Mouse (Mus musculus) adrenal gland, postnatal 14 days (tissue): ENCODE measurements around the gene Psmd13. TPM values are rescaled to one million over a fixed set of nuclear protein-coding genes. Genes with fewer than 3 reads are reported as not detected.

Experiments
- DNase-seq: peaks from one replicate; pipeline ENCODE4 v3.0.0; 2021; ENCODE audit warnings: mixed read lengths
- total RNA-seq: library from RNA; stranded (reverse); gene quantifications from 2 replicates; pipeline ENCODE4 v1.2.3, GENCODE M21; 2021

The Psmd13 gene
- total RNA-seq, 1 experiment from 2014 or later = 114 TPM

- no peak for DNase-seq
Observed at GRCm38 (mm10) chr7:140943356-140943755, 61.6 kb downstream of the Psmd13 start.

- DNase-seq = no peak
Observed at GRCm38 (mm10) chr7:140944236-140944635, 62.5 kb downstream of the Psmd13 start.

- DNase-seq = no peak
Observed at GRCm38 (mm10) chr7:140945247-140945646, 63.5 kb downstream of the Psmd13 start.

GRCm38 (mm10) chr7:140946311-140946710 is 64.5 kb downstream of the Psmd13 start:
- DNase-seq = no peak

- DNase-seq = peak; percentile 36
Observed at GRCm38 (mm10) chr7:140946980-140947379, 65.2 kb downstream of the Psmd13 start.

- DNase-seq = peak; percentile 79
Observed at GRCm38 (mm10) chr7:140948161-140948560, 66.4 kb downstream of the Psmd13 start.

Other genes starting within 250 kb of the Psmd13 start
- gene Olfr53, start 235.5 kb upstream of the Psmd13 start, total RNA-seq = not detected in 2 replicates
- not detected in 2 replicates for gene Olfr539, start 222.0 kb upstream of the Psmd13 start, total RNA-seq
- gene Olfr45, start 200.0 kb upstream of the Psmd13 start, total RNA-seq = not detected in 2 replicates
- not detected in 2 replicates for gene Olfr541, start 184.7 kb upstream of the Psmd13 start, total RNA-seq
- gene Cyp2e1, start 118.2 kb upstream of the Psmd13 start, total RNA-seq = 83.0 and 573 TPM in 2 replicates
- not detected in 2 replicates for gene Syce1, start 94.1 kb upstream of the Psmd13 start, total RNA-seq
- 1.9 and 2.6 TPM in 2 replicates for gene Zfp941, start 59.8 kb upstream of the Psmd13 start, total RNA-seq
- gene Urah, start 47.0 kb upstream of the Psmd13 start, total RNA-seq = 1.4 and 31.0 TPM in 2 replicates
- not detected in 2 replicates for gene Scgb1c1, start 36.4 kb upstream of the Psmd13 start, total RNA-seq
- gene Odf3, start 34.2 kb upstream of the Psmd13 start, total RNA-seq = not detected in 2 replicates
- 0.89 TPM in 1 of 2 replicates, not detected in the other for gene Gm45785, start 25.6 kb upstream of the Psmd13 start, total RNA-seq
- 44.8 and 61.1 TPM in 2 replicates for gene Ric8a, start 25.0 kb upstream of the Psmd13 start, total RNA-seq
- gene Bet1l, start 24.4 kb upstream of the Psmd13 start, total RNA-seq = 27.4 and 32.1 TPM in 2 replicates
- 63.5 and 64.7 TPM in 2 replicates for gene Sirt3, start 341 bp downstream of the Psmd13 start, total RNA-seq
- 3,010 and 3,145 TPM in 2 replicates for gene Cox8b, start 18.5 kb downstream of the Psmd13 start, total RNA-seq
- 1.5 and 6.6 TPM in 2 replicates for gene Nlrp6, start 38.9 kb downstream of the Psmd13 start, total RNA-seq
- gene Pgghg, start 59.4 kb downstream of the Psmd13 start, total RNA-seq = 26.9 and 28.9 TPM in 2 replicates
- 0.63 and 1.4 TPM in 2 replicates for gene Ifitm5, start 68.3 kb downstream of the Psmd13 start, total RNA-seq
- 1.1 TPM in 1 of 2 replicates, not detected in the other for gene Gm45717, start 74.0 kb downstream of the Psmd13 start, total RNA-seq
- gene Ifitm2, start 74.0 kb downstream of the Psmd13 start, total RNA-seq = 458 and 515 TPM in 2 replicates
- 7.3 and 13.5 TPM in 2 replicates for gene Ifitm1, start 85.3 kb downstream of the Psmd13 start, total RNA-seq
- 124 and 169 TPM in 2 replicates for gene Ifitm3, start 128.8 kb downstream of the Psmd13 start, total RNA-seq
- gene Ifitm6, start 136.0 kb downstream of the Psmd13 start, total RNA-seq = 0.89 and 1.4 TPM in 2 replicates
- gene Gm17387, start 147.2 kb downstream of the Psmd13 start, total RNA-seq = not detected in 2 replicates
- gene B4galnt4, start 179.1 kb downstream of the Psmd13 start, total RNA-seq = 1.4 and 2.7 TPM in 2 replicates
- 0.96 and 3.5 TPM in 2 replicates for gene Pkp3, start 196.2 kb downstream of the Psmd13 start, total RNA-seq
- 7.5 and 10.0 TPM in 2 replicates for gene Sigirr, start 218.6 kb downstream of the Psmd13 start, total RNA-seq
- 0.22 and 0.38 TPM in 2 replicates for gene Ano9, start 235.8 kb downstream of the Psmd13 start, total RNA-seq
- 46.2 and 49.6 TPM in 2 replicates for gene Ptdss2, start 240.4 kb downstream of the Psmd13 start, total RNA-seq